Mouse (Mus musculus) bone marrow, adult 2 months (tissue): ENCODE measurements at regions not wholly inside any gene's neighbourhood (a gene's known extent, or its start where the extent isn't known, plus 50 kb on each side); places are given as distances from the start of the nearest gene placed in this dataset.

Source experiments
- CTCF ChIP-seq: fragments of 200-500 bp; IDR thresholded peaks from 2 replicates; pipeline ENCODE4 v1.5.1; 2011; ENCODE audit warnings: low read length, control low read depth; ENCODE audit not compliant: control insufficient read depth, insufficient read depth
- POLR2A ChIP-seq: fragments of 200-500 bp; IDR thresholded peaks from 2 replicates; pipeline ENCODE4 v1.6.1; 2011; ENCODE audit warnings: low read depth, mild to moderate bottlenecking, control low read depth, low read length, borderline replicate concordance; ENCODE audit not compliant: control insufficient read depth

DNA sequence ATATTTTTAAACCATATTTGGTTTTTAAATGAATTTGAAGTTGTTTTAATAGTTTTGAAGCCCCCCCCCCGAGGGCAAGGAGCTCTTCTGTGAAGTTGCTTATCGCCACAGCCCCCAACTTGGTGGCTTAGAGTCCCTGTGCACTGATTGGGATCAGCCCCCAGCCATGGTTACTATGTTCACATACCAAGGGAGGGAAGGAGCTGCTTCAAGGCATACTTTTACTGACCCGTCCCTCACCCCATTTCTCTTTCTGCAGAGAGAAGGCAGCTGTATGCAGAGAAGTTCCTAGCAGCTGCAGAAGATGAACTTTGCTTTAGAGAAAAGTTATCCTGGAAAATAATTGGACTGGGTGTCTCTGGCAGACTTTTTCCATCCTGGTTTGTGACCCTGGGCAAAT, 179.9 kb upstream of the Il12b start:
- TF ChIP-seq POLR2A, result no peak
- no peak for TF ChIP-seq CTCF
